Mouse (Mus musculus) testis, adult 2 months (tissue): ENCODE data around the gene Apod. TPM values are rescaled to one million over a fixed set of nuclear protein-coding genes. Genes with fewer than 3 reads are reported as not detected.

Experiments used
- H3K27ac ChIP-seq: fragments of 200-500 bp; 2 replicates; pipeline ENCODE4 v1.5.1; 2012; ENCODE audit warnings: low read depth, low read length; ENCODE audit not compliant: control insufficient read depth, insufficient read depth
- H3K27me3 ChIP-seq: fragments of 200-500 bp; 2 replicates; pipeline ENCODE4 v1.6.1; 2012; ENCODE audit warnings: mild to moderate bottlenecking, low read length, moderate library complexity; ENCODE audit not compliant: control insufficient read depth, insufficient read depth
- H3K36me3 ChIP-seq: fragments of 200-500 bp; 2 replicates; pipeline ENCODE4 v1.6.1; 2012; ENCODE audit warnings: mild to moderate bottlenecking, low read length; ENCODE audit not compliant: control insufficient read depth, insufficient read depth
- H3K4me1 ChIP-seq: fragments of 200-500 bp; 2 replicates; pipeline ENCODE4 v1.6.1; 2012; ENCODE audit warnings: low read length; ENCODE audit not compliant: control insufficient read depth, insufficient read depth
- H3K4me3 ChIP-seq: fragments of 200-500 bp; 2 replicates; pipeline ENCODE4 v1.5.1; 2012; ENCODE audit warnings: low read depth, mild to moderate bottlenecking, low read length, moderate library complexity, mixed read lengths; ENCODE audit not compliant: control insufficient read depth
- CTCF ChIP-seq: fragments of 200-500 bp; IDR thresholded peaks from 2 replicates; pipeline ENCODE4 v1.5.1; 2012; ENCODE audit warnings: low read depth, mild to moderate bottlenecking, inconsistent platforms, low read length, moderate library complexity; ENCODE audit not compliant: control insufficient read depth, insufficient read depth, insufficient replicate concordance
- POLR2A ChIP-seq: fragments of 200-500 bp; IDR thresholded peaks from 2 replicates; pipeline ENCODE4 v1.6.1; 2012; ENCODE audit warnings: low read depth, mild to moderate bottlenecking, inconsistent platforms, low read length, moderate library complexity; ENCODE audit not compliant: control insufficient read depth
- polyA plus RNA-seq: library from polyadenylated mRNA; depleted of rRNA; stranded (reverse); fragments of >200 nt; gene quantifications from 2 replicates; pipeline ENCODE4 v1.2.3, GENCODE M21; 2012

The Apod gene
- polyA plus RNA-seq, 1 experiment: 0.46 TPM

DNA sequence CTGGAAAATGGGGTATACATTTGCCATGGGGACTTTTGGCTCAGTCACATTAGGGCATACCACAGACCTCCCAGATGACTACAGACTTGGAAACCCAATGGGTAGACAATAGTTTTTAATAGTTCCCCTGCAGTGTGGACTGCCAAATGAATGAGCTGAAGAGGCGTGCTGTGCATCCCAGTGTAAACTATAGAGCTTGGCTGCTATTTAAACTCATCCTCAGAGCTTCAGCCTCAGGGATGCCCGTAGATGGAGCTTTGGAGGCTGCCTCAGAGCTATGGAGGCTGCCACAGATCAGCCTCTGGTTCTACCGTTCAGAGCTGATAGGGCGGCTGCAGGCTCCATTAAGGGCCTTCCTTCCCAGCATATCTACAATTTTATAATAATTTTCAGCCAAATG is 686 bp upstream of the Apod start:
- H3K36me3 ChIP-seq: no peaks in the 10 kb centered on the region
- H3K4me1 ChIP-seq: no peaks in the 10 kb centered on the region; the same call in none of the 2 replicates
- TF ChIP-seq POLR2A (no peak), CTCF (no peak)
- H3K4me3 ChIP-seq: no peak overlapping the region
- H3K27me3 ChIP-seq: no peaks in the 10 kb centered on the region
- no peak overlapping the region for H3K27ac ChIP-seq

DNA sequence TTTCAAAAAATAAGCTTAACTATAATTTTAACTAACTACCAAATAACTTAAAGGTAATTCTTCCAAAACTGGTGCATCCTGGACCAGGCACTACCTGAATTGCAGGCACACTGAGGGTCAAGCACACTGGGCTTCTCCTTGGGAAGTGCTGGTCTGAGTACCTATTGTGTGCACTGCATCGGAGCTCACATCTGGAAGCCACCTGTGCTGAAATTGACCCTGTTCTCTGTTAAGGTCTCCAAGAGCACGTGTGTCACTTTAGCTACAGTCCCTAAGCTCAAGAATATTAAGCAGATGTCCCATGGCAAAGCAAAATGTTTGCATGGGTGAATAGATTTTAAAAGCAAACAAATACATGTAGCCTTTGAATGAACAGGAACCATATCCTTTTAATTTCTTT is 997 bp downstream of the Apod start:
- Histone ChIP-seq H3K27ac (no peak overlapping the region), H3K4me3 (no peak overlapping the region), H3K36me3 (no peaks in the 10 kb centered on the region), H3K27me3 (no peaks in the 10 kb centered on the region), H3K4me1 (no peaks in the 10 kb centered on the region; the same call in 1 of the 2 replicates)
- no peak for TF ChIP-seq POLR2A
- no peak for TF ChIP-seq CTCF

- Histone ChIP-seq H3K4me3 (no peak overlapping the region), H3K27ac (no peak overlapping the region), H3K4me1 (no peaks in the 10 kb centered on the region), H3K27me3 (no peaks in the 10 kb centered on the region), H3K36me3 (no peaks in the 10 kb centered on the region)
- TF ChIP-seq CTCF (no peak), POLR2A (no peak)
Observed at GRCm38 (mm10) chr16:31312296-31312695, 2.3 kb downstream of the Apod start.

DNA sequence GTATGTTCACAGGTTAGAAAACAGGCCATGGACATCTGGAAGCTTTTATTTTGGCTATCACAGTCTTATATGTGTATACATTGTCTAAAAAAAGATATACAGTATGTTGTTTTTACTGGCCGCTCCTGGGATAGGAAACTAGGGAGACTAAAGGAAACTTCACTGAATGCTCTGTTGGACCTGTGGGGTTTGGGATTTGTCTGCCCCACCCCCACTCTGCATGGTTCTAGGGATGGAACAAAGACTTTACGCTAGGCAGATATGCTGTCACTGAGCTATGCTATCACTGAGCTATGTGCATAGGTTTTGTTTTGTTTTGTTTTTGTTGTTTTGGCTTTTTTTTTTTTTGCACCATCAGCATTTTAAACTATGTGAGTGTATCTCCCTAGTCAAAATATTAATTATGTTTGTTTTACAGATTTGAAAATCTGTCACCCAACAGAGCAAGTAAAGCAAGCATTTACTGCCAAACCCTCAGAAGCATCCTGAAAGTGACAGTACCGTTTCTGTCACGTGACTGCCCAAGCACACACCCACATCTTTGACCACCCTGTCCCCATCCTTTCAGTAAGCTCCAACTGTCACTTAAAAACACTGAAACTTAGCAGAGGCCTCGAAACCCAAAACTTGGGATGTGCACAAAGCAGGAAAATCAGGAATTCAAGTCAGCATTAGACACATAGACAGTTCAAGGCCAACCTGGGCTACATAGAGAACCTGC is 9.2 kb downstream of the Apod start:
- Histone ChIP-seq H3K27ac (no peak overlapping the region), H3K27me3 (no peaks in the 10 kb centered on the region), H3K36me3 (no peaks in the 10 kb centered on the region), H3K4me3 (no peak overlapping the region), H3K4me1 (peaks cover 5% of the 10 kb centered on the region)
- TF ChIP-seq POLR2A (no peak), CTCF (no peak)

DNA sequence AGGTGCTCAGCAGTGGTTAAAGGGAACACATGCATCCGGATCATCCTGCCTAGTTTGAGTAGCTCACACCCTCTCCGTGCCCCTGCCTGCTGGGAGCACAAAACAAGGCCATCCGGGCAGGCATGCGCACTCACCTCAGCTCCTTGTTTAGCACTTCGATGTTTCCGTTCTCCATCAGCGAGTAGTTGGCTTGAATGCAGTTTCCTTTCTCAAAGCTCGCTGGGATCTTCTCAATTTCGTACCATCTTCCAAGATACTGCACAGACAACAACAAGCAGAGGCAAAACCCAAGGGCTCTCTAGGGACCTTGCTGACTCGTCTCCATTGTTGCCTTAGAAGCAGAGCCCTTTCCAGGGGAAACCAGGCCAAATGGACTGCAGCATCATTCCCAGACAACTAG is 11.3 kb downstream of the Apod start:
- Histone ChIP-seq H3K27me3 (no peaks in the 10 kb centered on the region), H3K4me3 (peak overlapping the region; percentile 50), H3K4me1 (peaks cover 7% of the 10 kb centered on the region), H3K36me3 (no peaks in the 10 kb centered on the region), H3K27ac (peak overlapping the region; percentile 58)
- no peak for TF ChIP-seq POLR2A
- no peak for TF ChIP-seq CTCF

GRCm38 (mm10) chr16:31300883-31301532 is 13.6 kb downstream of the Apod start:
- Histone ChIP-seq H3K27ac (no peak overlapping the region), H3K27me3 (no peaks in the 10 kb centered on the region), H3K4me1 (peaks cover 7% of the 10 kb centered on the region), H3K36me3 (no peaks in the 10 kb centered on the region), H3K4me3 (no peak overlapping the region)
- TF ChIP-seq POLR2A: no peak
- no peak for TF ChIP-seq CTCF

DNA sequence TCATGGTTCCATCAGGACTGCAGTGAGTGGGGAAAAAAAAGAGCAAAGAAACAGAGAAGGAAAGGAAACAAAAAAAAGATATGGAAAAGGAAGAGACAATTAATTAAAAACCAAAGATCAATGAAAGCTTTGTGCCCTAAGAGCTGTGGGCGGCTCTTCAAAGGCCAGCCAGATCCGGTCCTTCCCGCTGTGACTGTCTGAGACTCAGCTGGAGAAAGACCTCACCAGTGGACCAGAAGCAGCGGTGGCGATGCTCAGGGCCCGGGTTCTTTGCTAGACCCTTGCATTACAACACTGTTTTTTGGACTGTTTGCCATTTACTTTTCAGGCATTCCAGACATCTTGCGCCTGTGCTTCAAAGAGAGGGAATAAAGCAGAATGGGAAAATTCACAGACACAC is 14.1 kb downstream of the Apod start:
- H3K36me3 ChIP-seq: no peaks in the 10 kb centered on the region
- no peak overlapping the region for H3K4me3 ChIP-seq
- no peak for TF ChIP-seq POLR2A
- TF ChIP-seq CTCF: no peak
- no peaks in the 10 kb centered on the region for H3K27me3 ChIP-seq
- peaks cover 7% of the 10 kb centered on the region for H3K4me1 ChIP-seq
- H3K27ac ChIP-seq: no peak overlapping the region
